Mouse (Mus musculus) liver, postnatal 0 days (tissue): ENCODE data around the gene Epm2aip1. TPM values are rescaled to one million over a fixed set of nuclear protein-coding genes. Genes with fewer than 3 reads are reported as not detected.

Source experiments
- ATAC-seq: fragments of 200-750 bp; cut with Nextera tagmentation; 2 replicates; pipeline ENCODE4 v1.8.0; 2017; ENCODE audit warnings: mild to moderate bottlenecking, moderate library complexity
- DNase-seq: peaks from one replicate; pipeline ENCODE4 v3.0.0-alpha.2; 2016
- H3K27ac ChIP-seq: fragments of 300-500 bp; sonication (generic); 2 replicates; pipeline ENCODE4 v1.5.1; 2014; ENCODE audit warnings: antibody characterized with exemption, moderate library complexity, mild to moderate bottlenecking, low read depth
- H3K27me3 ChIP-seq: fragments of 300-500 bp; sonication (generic); 2 replicates; pipeline ENCODE4 v1.6.1; 2014; ENCODE audit warnings: low read length, control low read depth, mixed read lengths; ENCODE audit not compliant: insufficient read depth
- H3K36me3 ChIP-seq: fragments of 300-500 bp; sonication (generic); replicated peaks from 2 replicates; pipeline ENCODE4 v1.6.1; 2014; ENCODE audit warnings: mild to moderate bottlenecking, control low read depth, low read length, moderate library complexity, mixed read lengths; ENCODE audit not compliant: insufficient read depth
- H3K4me1 ChIP-seq: fragments of 300-500 bp; sonication (generic); 2 replicates; pipeline ENCODE4 v1.6.1; 2014; ENCODE audit warnings: antibody characterized with exemption, mild to moderate bottlenecking, control low read depth; ENCODE audit not compliant: insufficient read depth
- H3K4me2 ChIP-seq: fragments of 300-500 bp; sonication (generic); 2 replicates; pipeline ENCODE4 v1.6.1; 2014; ENCODE audit warnings: low read depth, mild to moderate bottlenecking, low read length, moderate library complexity, mixed read lengths
- H3K4me3 ChIP-seq: fragments of 300-500 bp; sonication (generic); 2 replicates; pipeline ENCODE4 v1.5.1; 2014; ENCODE audit warnings: low read depth, low read length
- H3K9ac ChIP-seq: fragments of 300-500 bp; sonication (generic); replicated peaks from 2 replicates; pipeline ENCODE4 v1.6.1; 2014; ENCODE audit warnings: mild to moderate bottlenecking, moderate library complexity
- H3K9me3 ChIP-seq: fragments of 300-500 bp; sonication (generic); 2 replicates; pipeline ENCODE4 v1.6.1; 2016; ENCODE audit warnings: mild to moderate bottlenecking, control low read depth, low read length, mixed read lengths
- CTCF ChIP-seq: sonication (generic); IDR thresholded peaks from 2 replicates; pipeline ENCODE4 v1.5.1; 2016; ENCODE audit warnings: antibody characterized with exemption, low read depth
- EP300 ChIP-seq: IDR thresholded peaks from 2 replicates; pipeline ENCODE4 v1.6.1; 2016; ENCODE audit warnings: antibody characterized with exemption, low read depth, mild to moderate bottlenecking
- WGBS: fragments of 180-500 bp; shearing (Covaris S2); extraction: QIAGEN DNeasy Blood & Tissue Kit; methylation state at CpG from one replicate; pipeline ENCODE4 v1.1.7; 2014; ENCODE audit not compliant: insufficient replicate concordance; 5-methylcytosine and 5-hydroxymethylcytosine counted together
- polyA plus RNA-seq: library from polyadenylated mRNA; unstranded; fragments of >200 nt; fragmentation: Nextera tagmentation; extraction: Ambion mirVana; gene quantifications from 2 replicates; pipeline ENCODE4 v1.2.1, GENCODE M21; 2015

Gene Epm2aip1
- polyA plus RNA-seq, 1 experiment from 2014 or later: 5.2 TPM

GRCm38 (mm10) chr9:111312442-111313141 lies 40.9 kb downstream of the Epm2aip1 start:
- DNase-seq: peak; percentile 15
- Histone ChIP-seq H3K27me3 (peaks cover 55% of the 10 kb centered on the region), H3K4me2 (peak overlapping the region; percentile 61), H3K9me3 (0 out of 2 replicates have a peak, but pooled peaks cover 4% of the 10 kb centered on the region), H3K36me3 (no peaks in the 10 kb centered on the region), H3K9ac (no peak overlapping the region), H3K4me1 (peaks cover 4% of the 10 kb centered on the region), H3K4me3 (peak overlapping the region; percentile 39), H3K27ac (no peak overlapping the region)
- WGBS: 2% methylated on average over 32 of the region's 59 CpGs
- TF ChIP-seq EP300: no peak
- TF ChIP-seq CTCF: no peak
- no peak for ATAC-seq

GRCm38 (mm10) chr9:111313299-111313698 lies 41.6 kb downstream of the Epm2aip1 start:
- ATAC-seq (no peak), DNase-seq (no peak)
- H3K36me3 ChIP-seq: no peaks in the 10 kb centered on the region
- 0 out of 2 replicates have a peak, but pooled peaks cover 4% of the 10 kb centered on the region for H3K9me3 ChIP-seq
- TF ChIP-seq EP300: no peak
- no peak for TF ChIP-seq CTCF
- peaks cover 4% of the 10 kb centered on the region for H3K4me1 ChIP-seq
- H3K27me3 ChIP-seq: peaks cover 55% of the 10 kb centered on the region
- 12% methylated on average over 5 of the region's 6 CpGs for WGBS
- H3K4me2 ChIP-seq: no peak overlapping the region
- H3K27ac ChIP-seq: no peak overlapping the region
- H3K4me3 ChIP-seq: no peak overlapping the region
- no peak overlapping the region for H3K9ac ChIP-seq

- Histone ChIP-seq H3K36me3 (no peaks in the 10 kb centered on the region), H3K9me3 (0 out of 2 replicates have a peak, but pooled peaks cover 4% of the 10 kb centered on the region), H3K27me3 (peaks cover 55% of the 10 kb centered on the region), H3K27ac (no peak overlapping the region), H3K9ac (no peak overlapping the region), H3K4me1 (peaks cover 4% of the 10 kb centered on the region), H3K4me2 (no peak overlapping the region), H3K4me3 (no peak overlapping the region)
- DNase-seq (no peak), ATAC-seq (no peak)
- no peak for TF ChIP-seq CTCF
- no peak for TF ChIP-seq EP300
- WGBS: 22% methylated on average over 5 of the region's 5 CpGs
These were observed 42.1 kb downstream of the Epm2aip1 start for GRCm38 (mm10) chr9:111313793-111314192.

GRCm38 (mm10) chr9:111314219-111314618 lies 42.5 kb downstream of the Epm2aip1 start:
- no peak overlapping the region for H3K27ac ChIP-seq
- 0 out of 2 replicates have a peak, but pooled peaks cover 4% of the 10 kb centered on the region for H3K9me3 ChIP-seq
- TF ChIP-seq CTCF: peak; percentile 82
- TF ChIP-seq EP300: no peak
- peak; percentile 74 for DNase-seq
- no peak overlapping the region for H3K9ac ChIP-seq
- H3K4me2 ChIP-seq: no peak overlapping the region
- no peak overlapping the region for H3K4me3 ChIP-seq
- no peaks in the 10 kb centered on the region for H3K36me3 ChIP-seq
- ATAC-seq: no peak
- 34% methylated on average over 5 of the region's 5 CpGs for WGBS
- peaks cover 51% of the 10 kb centered on the region for H3K27me3 ChIP-seq
- peaks cover 4% of the 10 kb centered on the region for H3K4me1 ChIP-seq

GRCm38 (mm10) chr9:111320912-111321311 lies 49.2 kb downstream of the Epm2aip1 start:
- H3K4me2 ChIP-seq: no peak overlapping the region
- H3K27ac ChIP-seq: no peak overlapping the region
- no peak for ATAC-seq
- no peaks in the 10 kb centered on the region for H3K36me3 ChIP-seq
- TF ChIP-seq EP300 (no peak), CTCF (no peak)
- DNase-seq: no peak
- H3K4me1 ChIP-seq: no peaks in the 10 kb centered on the region
- no peak overlapping the region for H3K9ac ChIP-seq
- no peaks in the 10 kb centered on the region for H3K9me3 ChIP-seq
- no peak overlapping the region for H3K4me3 ChIP-seq
- 68% methylated on average over 4 of the region's 4 CpGs for WGBS
- H3K27me3 ChIP-seq: no peaks in the 10 kb centered on the region

- no peaks in the 10 kb centered on the region for H3K4me1 ChIP-seq
- no peak overlapping the region for H3K4me2 ChIP-seq
- TF ChIP-seq EP300 (no peak), CTCF (no peak)
- no peak for ATAC-seq
- H3K27me3 ChIP-seq: no peaks in the 10 kb centered on the region
- no peak overlapping the region for H3K27ac ChIP-seq
- H3K4me3 ChIP-seq: no peak overlapping the region
- no peak overlapping the region for H3K9ac ChIP-seq
- no peak for DNase-seq
- no peaks in the 10 kb centered on the region for H3K9me3 ChIP-seq
- H3K36me3 ChIP-seq: no peaks in the 10 kb centered on the region
- 66% methylated on average over 2 of the region's 2 CpGs for WGBS
These were observed 53.2 kb downstream of the Epm2aip1 start for GRCm38 (mm10) chr9:111324881-111325280.

Other genes with a start within 250 kb of the Epm2aip1 start
- 7.4 and 8.4 TPM in 2 replicates for gene Ccrl2, start 214.4 kb upstream of the Epm2aip1 start, polyA plus RNA-seq
- 18.4 and 18.5 TPM in 2 replicates for gene Lrrfip2, start 154.3 kb upstream of the Epm2aip1 start, polyA plus RNA-seq
- gene Mlh1, start 138 bp upstream of the Epm2aip1 start, polyA plus RNA-seq: 9.8 and 10.1 TPM in 2 replicates
- 0.02 TPM in 1 of 2 replicates, not detected in the other for gene Trank1, start 39.8 kb downstream of the Epm2aip1 start, polyA plus RNA-seq
- gene Dclk3, start 167.2 kb downstream of the Epm2aip1 start, polyA plus RNA-seq: 0.27 and 0.32 TPM in 2 replicates